Mouse (Mus musculus): ENCODE measurements at regions not wholly inside any gene's neighbourhood (a gene's known extent, or its start where the extent isn't known, plus 50 kb on each side); places are given as distances from the start of the nearest gene placed in this dataset.

GRCm38 (mm10) chr13:28718169-28718867 is 235.2 kb downstream of the Sox4 start:
- TF ChIP-seq CHD2 (IDR thresholded peaks at IDR 0.05; ENCODE audit: low read depth, low read length): no peak
- no peak for TF ChIP-seq ZC3H11A (IDR thresholded peaks at IDR 0.05; ENCODE audit: borderline replicate concordance, low read depth, low read length)

Data from ES-E14 (cell line).